Mouse (Mus musculus): ENCODE measurements around the gene Fam171a1. TPM values are rescaled to one million over a fixed set of nuclear protein-coding genes. Genes with fewer than 3 reads are reported as not detected.

Fam171a1 gene
- polyA plus RNA-seq (2012; rRNA removed), result 28.8 and 34.9 TPM in 2 replicates

GRCm38 (mm10) chr2:3113866-3114265 lies at the start of gene Fam171a1:
Fam171a1 (plus strand) TSS chr2:3114224.

Other genes starting within 250 kb of the Fam171a1 start
- 19.0 and 24.8 TPM in 2 replicates for gene Nmt2, start 170.0 kb downstream of the Fam171a1 start, polyA plus RNA-seq (2012; rRNA removed)
- gene Rpp38, start 218.4 kb downstream of the Fam171a1 start, polyA plus RNA-seq (2012; rRNA removed), result 15.8 and 16.1 TPM in 2 replicates
- 0.29 and 0.49 TPM in 2 replicates for gene Acbd7, start 221.9 kb downstream of the Fam171a1 start, polyA plus RNA-seq (2012; rRNA removed)

Measured in central nervous system, embryonic 11.5 days (tissue).